Mouse (Mus musculus): ENCODE measurements around the gene Rtl6. TPM values are rescaled to one million over a fixed set of nuclear protein-coding genes. Genes with fewer than 3 reads are reported as not detected.

The Rtl6 gene
- total RNA-seq, 2 experiments from 2014 or later, result 66.8 to 67.4 TPM

Other genes starting within 250 kb of the Rtl6 start
- gene Parvg, start 233.8 kb downstream of the Rtl6 start, total RNA-seq (2021), result 1 to 10 TPM; 5.1 to 6.6 TPM
- gene Shisal1, start 110.7 kb downstream of the Rtl6 start, total RNA-seq (2021), result 10 to 100 TPM; 51.4 to 54.1 TPM
- gene Prr5, start 111.8 kb upstream of the Rtl6 start, total RNA-seq (2021), result 10 to 100 TPM; 11.4 to 16.3 TPM
- under 1 TPM; 0.30 to 0.60 TPM for gene Arhgap8, start 162.2 kb upstream of the Rtl6 start, total RNA-seq (2021)